Mouse (Mus musculus): Measurements from ENCODE around the gene Tnfaip8l3. TPM values are rescaled to one million over a fixed set of nuclear protein-coding genes. Genes with fewer than 3 reads are reported as not detected.

Gene Tnfaip8l3
- polyA plus RNA-seq, 1 experiment from 2014 or later, result 0.43 TPM

DNA sequence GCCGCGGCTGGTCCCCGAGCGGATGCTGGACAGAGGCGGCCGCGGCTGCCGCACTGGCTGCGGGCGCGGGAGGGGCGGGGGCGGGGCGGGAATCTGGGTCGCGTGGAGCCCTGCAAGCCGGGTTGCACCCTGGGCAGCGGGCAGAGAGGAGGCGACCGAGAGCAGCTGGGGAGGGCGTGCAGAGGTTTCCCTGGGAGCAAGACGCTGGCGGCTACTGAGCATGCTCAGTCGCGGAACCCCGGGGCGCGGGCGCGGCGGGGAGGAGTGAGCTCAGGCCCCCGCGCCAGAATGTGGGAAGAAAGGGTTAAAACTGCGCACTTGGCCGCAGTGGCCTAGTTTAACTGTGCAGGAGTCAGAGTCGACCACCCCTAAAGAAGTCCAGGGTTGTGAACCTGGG is 93.1 kb downstream of the Tnfaip8l3 start, which contains the start of gene Elmod1:
Gene Elmod1 (minus strand): TSS at position 180 of the 397 bp plus-strand sequence.
- Histone ChIP-seq H3K4me3 (peak within 1 kb of the TSS; percentile 78), H3K9me3 (no peaks in the 10 kb centered on the region), H3K36me3 (no peaks in the 10 kb centered on the region), H3K4me1 (replicated peaks) (peaks cover 11% of the 10 kb centered on the region), H3K4me2 (peak within 1 kb of the TSS; percentile 82), H3K9ac (peak within 1 kb of the TSS; percentile 93), H3K27me3 (no peaks in the 10 kb centered on the region), H3K27ac (peak within 1 kb of the TSS; percentile 93)
- WGBS, result under 1% methylated on average over 36 of the region's 36 CpGs
- peak; percentile 92 for ATAC-seq (ENCODE audit: low FRiP score)

DNA sequence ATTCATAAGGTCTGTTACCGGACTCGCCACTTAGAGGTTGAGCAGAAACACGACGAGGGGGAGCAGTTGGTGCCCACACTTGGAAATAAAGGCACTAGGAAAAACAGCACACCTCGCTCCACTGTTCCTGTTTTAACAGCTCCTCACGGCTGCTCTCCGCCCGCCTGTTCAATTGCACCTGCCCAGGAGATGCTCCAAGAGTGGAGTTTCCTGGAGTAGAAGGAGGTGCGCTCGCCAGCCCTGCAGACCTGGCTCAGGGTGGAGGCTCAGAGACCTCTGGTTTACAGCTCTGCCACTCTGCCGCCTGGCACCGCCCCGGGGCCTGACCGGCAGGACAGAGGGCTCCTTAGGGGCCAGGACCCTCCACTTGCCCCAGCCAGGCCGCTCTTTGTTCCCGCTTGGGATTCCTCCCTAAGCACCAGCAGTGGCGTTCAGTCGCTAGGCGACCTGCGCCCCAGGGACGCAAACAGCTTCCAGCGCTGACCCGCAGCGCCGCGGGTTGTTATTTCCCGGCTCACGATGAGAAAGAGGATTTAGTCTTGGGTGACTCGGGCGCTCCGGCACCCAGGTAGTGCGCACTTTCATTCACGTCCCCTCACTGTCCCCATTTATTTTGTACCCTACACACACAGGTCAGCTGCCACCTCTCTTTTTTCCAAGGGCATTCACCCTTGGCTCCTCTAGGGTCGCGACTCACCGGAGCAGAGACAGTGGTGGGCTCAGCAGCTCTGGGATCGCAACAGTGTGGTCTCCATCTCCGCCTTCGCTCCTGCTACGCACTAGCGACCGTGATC is 93.7 kb downstream of the Tnfaip8l3 start:
- Histone ChIP-seq H3K9ac (peak overlapping the region; percentile 93), H3K4me1 (replicated peaks) (peaks cover 11% of the 10 kb centered on the region), H3K4me3 (peak overlapping the region; percentile 78), H3K4me2 (peak overlapping the region; percentile 82), H3K27ac (peak overlapping the region; percentile 93), H3K36me3 (no peaks in the 10 kb centered on the region), H3K27me3 (no peaks in the 10 kb centered on the region), H3K9me3 (no peaks in the 10 kb centered on the region)
- WGBS, result under 1% methylated on average over 42 of the region's 42 CpGs
- peak; percentile 80 for ATAC-seq (ENCODE audit: low FRiP score)

DNA sequence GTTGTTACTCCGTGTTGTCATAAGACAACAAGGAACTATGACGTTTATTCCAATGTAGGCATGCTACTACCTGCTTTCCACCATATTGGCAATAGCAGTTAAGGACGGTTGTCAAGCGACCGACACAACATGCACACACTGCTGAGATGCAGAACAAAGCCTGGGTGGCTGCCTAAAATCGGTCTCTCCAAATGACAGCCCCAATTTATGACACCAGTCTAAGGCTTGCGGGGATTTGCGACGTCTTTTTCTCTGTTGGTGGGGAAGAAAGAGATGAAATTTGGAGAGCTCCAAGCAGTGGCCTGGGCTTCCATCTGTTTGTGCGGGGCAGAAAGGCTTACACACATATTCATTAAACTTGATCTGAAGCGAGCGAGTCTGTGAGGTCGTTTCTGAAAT is 94.3 kb downstream of the Tnfaip8l3 start:
- Histone ChIP-seq H3K4me1 (replicated peaks) (peaks cover 11% of the 10 kb centered on the region), H3K4me2 (peak overlapping the region; percentile 82), H3K27ac (peak overlapping the region; percentile 93), H3K9ac (peak overlapping the region; percentile 93), H3K4me3 (peak overlapping the region; percentile 78), H3K27me3 (no peaks in the 10 kb centered on the region), H3K9me3 (no peaks in the 10 kb centered on the region), H3K36me3 (no peaks in the 10 kb centered on the region)
- ATAC-seq (ENCODE audit: low FRiP score), result peak; percentile 22; the same call in 1 of the 2 replicates
- WGBS, result 13% methylated on average over 13 of the region's 13 CpGs

Other genes starting within 250 kb of the Tnfaip8l3 start
- 0.63 and 1.2 TPM in 2 replicates for gene Sln, start 218.2 kb downstream of the Tnfaip8l3 start, polyA plus RNA-seq (2015; fragmentation: Nextera tagmentation; extraction: Ambion mirVana)
- 18.4 and 19.7 TPM in 2 replicates for gene Elmod1, start 93.1 kb downstream of the Tnfaip8l3 start, polyA plus RNA-seq (2015; fragmentation: Nextera tagmentation; extraction: Ambion mirVana)
- not detected in 2 replicates for gene Cyp19a1, start 199.7 kb upstream of the Tnfaip8l3 start, polyA plus RNA-seq (2015; fragmentation: Nextera tagmentation; extraction: Ambion mirVana)
- 0.17 and 0.22 TPM in 2 replicates for gene Gldn, start 218.1 kb upstream of the Tnfaip8l3 start, polyA plus RNA-seq (2015; fragmentation: Nextera tagmentation; extraction: Ambion mirVana)

All from hindbrain, embryonic 13.5 days (tissue).